Mouse (Mus musculus): ENCODE results near the gene Mindy2. TPM values are rescaled to one million over a fixed set of nuclear protein-coding genes. Genes with fewer than 3 reads are reported as not detected.
A peak's percentile ranks its signal among the peaks of the same experiment; 100 is the strongest.

The Mindy2 gene
- 36.3 and 54.1 TPM in 2 replicates for total RNA-seq (2015; ENCODE audit: low replicate concordance)
- total RNA-seq (2017; ENCODE audit: low replicate concordance): 53.9 and 58.1 TPM in 2 replicates

- ATAC-seq (replicated peaks; ENCODE audit: low FRiP score, poor library complexity, severe bottlenecking): peak; percentile 86
Measured at GRCm38 (mm10) chr9:70657013-70657967, at the start of gene Mindy2. Gene Mindy2 (minus strand): TSS chr9:70657174.

GRCm38 (mm10) chr9:70706444-70706843, 49.5 kb upstream of the Mindy2 start:
- no peak for ATAC-seq (replicated peaks; ENCODE audit: low FRiP score, poor library complexity, severe bottlenecking)

GRCm38 (mm10) chr9:70703597-70704203, 46.7 kb upstream of the Mindy2 start:
- ATAC-seq (replicated peaks; ENCODE audit: low FRiP score, poor library complexity, severe bottlenecking): peak; percentile 86

GRCm38 (mm10) chr9:70698090-70698489, 41.1 kb upstream of the Mindy2 start:
- ATAC-seq (replicated peaks; ENCODE audit: low FRiP score, poor library complexity, severe bottlenecking): no peak

- ATAC-seq (replicated peaks; ENCODE audit: low FRiP score, poor library complexity, severe bottlenecking): no peak
Measured at GRCm38 (mm10) chr9:70695723-70696122, 38.7 kb upstream of the Mindy2 start.

- ATAC-seq (replicated peaks; ENCODE audit: low FRiP score, poor library complexity, severe bottlenecking): no peak
Measured at GRCm38 (mm10) chr9:70691772-70692693, 35.1 kb upstream of the Mindy2 start.

GRCm38 (mm10) chr9:70690579-70690978, 33.6 kb upstream of the Mindy2 start:
- ATAC-seq (replicated peaks; ENCODE audit: low FRiP score, poor library complexity, severe bottlenecking): no peak

GRCm38 (mm10) chr9:70689926-70690325, 33.0 kb upstream of the Mindy2 start:
- ATAC-seq (replicated peaks; ENCODE audit: low FRiP score, poor library complexity, severe bottlenecking): no peak

- ATAC-seq (replicated peaks; ENCODE audit: low FRiP score, poor library complexity, severe bottlenecking): no peak; the same call in none of the 2 replicates
Measured at GRCm38 (mm10) chr9:70688301-70688968, 31.5 kb upstream of the Mindy2 start.

GRCm38 (mm10) chr9:70682202-70682601, 25.2 kb upstream of the Mindy2 start:
- ATAC-seq (replicated peaks; ENCODE audit: low FRiP score, poor library complexity, severe bottlenecking): no peak

- peak; percentile 60 for ATAC-seq (replicated peaks; ENCODE audit: low FRiP score, poor library complexity, severe bottlenecking)
Measured at GRCm38 (mm10) chr9:70679132-70680091, 22.4 kb upstream of the Mindy2 start.

GRCm38 (mm10) chr9:70678682-70679131, 21.7 kb upstream of the Mindy2 start, which contains the start of gene Adam10:
Gene Adam10 (plus strand): TSS chr9:70678997.
- peak; percentile 91 for ATAC-seq (replicated peaks; ENCODE audit: low FRiP score, poor library complexity, severe bottlenecking)

GRCm38 (mm10) chr9:70675961-70676360, 19.0 kb upstream of the Mindy2 start:
- ATAC-seq (replicated peaks; ENCODE audit: low FRiP score, poor library complexity, severe bottlenecking): no peak

GRCm38 (mm10) chr9:70675117-70675516, 18.1 kb upstream of the Mindy2 start:
- ATAC-seq (replicated peaks; ENCODE audit: low FRiP score, poor library complexity, severe bottlenecking): no peak

GRCm38 (mm10) chr9:70673656-70674055, 16.7 kb upstream of the Mindy2 start:
- no peak for ATAC-seq (replicated peaks; ENCODE audit: low FRiP score, poor library complexity, severe bottlenecking)

GRCm38 (mm10) chr9:70671772-70672579, 15.0 kb upstream of the Mindy2 start:
- no peak for ATAC-seq (replicated peaks; ENCODE audit: low FRiP score, poor library complexity, severe bottlenecking)

- peak; percentile 58 for ATAC-seq (replicated peaks; ENCODE audit: low FRiP score, poor library complexity, severe bottlenecking)
Measured at GRCm38 (mm10) chr9:70671278-70671677, 14.3 kb upstream of the Mindy2 start.

Measured in erythroblast, adult 5-6 weeks (primary cell).